Mouse (Mus musculus) midbrain, postnatal 0 days (tissue): ENCODE measurements around the gene BC025920. TPM values are rescaled to one million over a fixed set of nuclear protein-coding genes. Genes with fewer than 3 reads are reported as not detected.

ENCODE experiments used
- ATAC-seq: fragments of 200-750 bp; cut with Nextera tagmentation; 2 replicates; pipeline ENCODE4 v1.8.0; 2017; ENCODE audit warnings: moderate number of reproducible peaks, mild to moderate bottlenecking, moderate TSS enrichment, moderate library complexity; ENCODE audit not compliant: low FRiP score
- DNase-seq: peaks from one replicate; pipeline ENCODE4 v3.0.0-alpha.2; 2015; ENCODE audit warnings: low spot score
- H3K27ac ChIP-seq: fragments of 300-500 bp; sonication (generic); 2 replicates; pipeline ENCODE4 v1.5.1; 2014; ENCODE audit warnings: low read depth, mild to moderate bottlenecking, low read length, mixed read lengths
- H3K27me3 ChIP-seq: fragments of 300-500 bp; sonication (generic); 2 replicates; pipeline ENCODE4 v1.6.1; 2014; ENCODE audit warnings: low read length, control low read depth, mixed read lengths; ENCODE audit not compliant: insufficient read depth
- H3K36me3 ChIP-seq: fragments of 300-500 bp; sonication (generic); 2 replicates; pipeline ENCODE4 v1.6.1; 2014; ENCODE audit warnings: low read length, control low read depth, mixed read lengths; ENCODE audit not compliant: insufficient read depth
- H3K4me1 ChIP-seq: fragments of 300-500 bp; sonication (generic); 2 replicates; pipeline ENCODE4 v1.6.1; 2014; ENCODE audit warnings: mild to moderate bottlenecking, control low read depth, antibody characterized with exemption, low read length, mixed read lengths; ENCODE audit not compliant: insufficient read depth
- H3K4me2 ChIP-seq: fragments of 300-500 bp; sonication (generic); 2 replicates; pipeline ENCODE4 v1.6.1; 2014; ENCODE audit warnings: low read depth, mild to moderate bottlenecking, low read length, mixed read lengths; ENCODE audit not compliant: poor library complexity, severe bottlenecking
- H3K4me3 ChIP-seq: fragments of 300-500 bp; sonication (generic); 2 replicates; pipeline ENCODE4 v1.5.1; 2014; ENCODE audit warnings: low read depth, mild to moderate bottlenecking, low read length, moderate library complexity
- H3K9ac ChIP-seq: fragments of 300-500 bp; sonication (generic); replicated peaks from 2 replicates; pipeline ENCODE4 v1.6.1; 2014; ENCODE audit warnings: mild to moderate bottlenecking, low read length, moderate library complexity, mixed read lengths; ENCODE audit not compliant: poor library complexity, severe bottlenecking
- H3K9me3 ChIP-seq: fragments of 300-500 bp; sonication (generic); 2 replicates; pipeline ENCODE4 v1.6.1; 2016; ENCODE audit warnings: low read length, control low read depth
- CTCF ChIP-seq: IDR thresholded peaks from 2 replicates; pipeline ENCODE4 v1.5.1; 2016; ENCODE audit warnings: antibody characterized with exemption, mild to moderate bottlenecking
- WGBS: fragments of 180-500 bp; shearing (Covaris S2); extraction: QIAGEN DNeasy Blood & Tissue Kit; methylation state at CpG from one replicate; pipeline ENCODE4 v1.1.7; 2014; 5-methylcytosine and 5-hydroxymethylcytosine counted together
- polyA plus RNA-seq: library from polyadenylated mRNA; unstranded; fragments of >200 nt; fragmentation: Nextera tagmentation; extraction: Ambion mirVana; gene quantifications from 2 replicates; pipeline ENCODE4 v1.2.1, GENCODE M21; 2015
- total RNA-seq: library from RNA; depleted of rRNA; stranded (reverse); fragments of >200 nt; gene quantifications from 2 replicates; pipeline ENCODE4 v1.2.3, GENCODE M21; 2014

The BC025920 gene
- total and polyA plus RNA-seq, 2 experiments from 2014 or later: 1.2 to 1.6 TPM

GRCm38 (mm10) chr10:81575208-81575631 is 30.9 kb upstream of the BC025920 start:
- no peak for DNase-seq
- H3K4me3 ChIP-seq: peak overlapping the region; percentile 66
- no peak for TF ChIP-seq CTCF
- H3K36me3 ChIP-seq: no peaks in the 10 kb centered on the region
- peaks cover 15% of the 10 kb centered on the region for H3K27me3 ChIP-seq
- peaks cover 9% of the 10 kb centered on the region for H3K4me1 ChIP-seq
- no peak for ATAC-seq
- H3K9ac ChIP-seq: peak overlapping the region; percentile 58
- 0% methylated on average over 25 of the region's 30 CpGs for WGBS
- H3K27ac ChIP-seq: no peak overlapping the region
- peak overlapping the region; percentile 82 for H3K4me2 ChIP-seq
- H3K9me3 ChIP-seq: no peaks in the 10 kb centered on the region

GRCm38 (mm10) chr10:81575695-81576094 is 30.4 kb upstream of the BC025920 start:
- Histone ChIP-seq H3K4me2 (peak overlapping the region; percentile 82), H3K27me3 (peaks cover 15% of the 10 kb centered on the region), H3K4me3 (peak overlapping the region; percentile 66), H3K4me1 (peaks cover 9% of the 10 kb centered on the region), H3K27ac (no peak overlapping the region), H3K36me3 (no peaks in the 10 kb centered on the region), H3K9ac (peak overlapping the region; percentile 58), H3K9me3 (no peaks in the 10 kb centered on the region)
- DNase-seq (no peak), ATAC-seq (no peak)
- WGBS: 2% methylated on average over 6 of the region's 6 CpGs
- no peak for TF ChIP-seq CTCF

DNA sequence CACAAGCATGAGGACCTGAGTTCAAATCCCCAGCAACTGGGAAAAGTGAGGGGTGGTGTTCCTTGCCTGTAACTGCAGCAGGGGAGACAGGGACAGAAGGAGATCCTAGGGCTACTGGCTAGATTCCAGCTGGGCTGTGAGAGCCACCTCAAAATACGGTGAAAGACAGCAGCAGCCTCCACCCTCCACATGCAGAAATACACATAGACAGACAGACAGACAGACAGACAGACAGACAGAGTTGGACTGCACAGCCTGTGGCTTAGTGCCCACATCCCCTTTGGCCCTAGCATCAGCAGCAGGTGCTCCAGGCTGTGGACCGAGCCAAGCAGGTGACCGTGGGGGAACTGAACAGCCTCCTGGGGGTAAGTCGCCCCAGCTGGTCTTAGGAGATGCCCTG is 26.1 kb upstream of the BC025920 start:
- Histone ChIP-seq H3K9me3 (no peaks in the 10 kb centered on the region), H3K4me1 (0 out of 2 replicates have a peak, but pooled peaks cover 4% of the 10 kb centered on the region), H3K4me3 (no peak overlapping the region), H3K27me3 (peaks cover 15% of the 10 kb centered on the region), H3K36me3 (no peaks in the 10 kb centered on the region), H3K9ac (no peak overlapping the region), H3K4me2 (no peak overlapping the region), H3K27ac (no peak overlapping the region)
- TF ChIP-seq CTCF: no peak
- no peak for DNase-seq
- ATAC-seq: no peak
- 71% methylated on average over 4 of the region's 4 CpGs for WGBS

- Histone ChIP-seq H3K9ac (no peak overlapping the region), H3K9me3 (no peaks in the 10 kb centered on the region), H3K36me3 (no peaks in the 10 kb centered on the region), H3K4me2 (no peak overlapping the region), H3K4me1 (0 out of 2 replicates have a peak, but pooled peaks cover 4% of the 10 kb centered on the region), H3K4me3 (no peak overlapping the region), H3K27me3 (peaks cover 15% of the 10 kb centered on the region), H3K27ac (no peak overlapping the region)
- ATAC-seq: no peak
- WGBS: 66% methylated on average over 25 of the region's 25 CpGs
- no peak for DNase-seq
- TF ChIP-seq CTCF: peak; percentile 50
Observed at GRCm38 (mm10) chr10:81580441-81581070, 25.5 kb upstream of the BC025920 start.

- no peak overlapping the region for H3K4me2 ChIP-seq
- WGBS: 42% methylated on average over 6 of the region's 6 CpGs
- H3K27me3 ChIP-seq: peaks cover 11% of the 10 kb centered on the region; the same call in 1 of the 2 replicates
- DNase-seq (no peak), ATAC-seq (no peak)
- H3K4me3 ChIP-seq: no peak overlapping the region
- H3K36me3 ChIP-seq: peaks cover 10% of the 10 kb centered on the region; the same call in 1 of the 2 replicates
- no peaks in the 10 kb centered on the region for H3K4me1 ChIP-seq
- H3K27ac ChIP-seq: no peak overlapping the region
- no peaks in the 10 kb centered on the region for H3K9me3 ChIP-seq
- no peak overlapping the region for H3K9ac ChIP-seq
- TF ChIP-seq CTCF: no peak
Observed at GRCm38 (mm10) chr10:81583347-81583746, 22.7 kb upstream of the BC025920 start.

GRCm38 (mm10) chr10:81588739-81589138 is 17.3 kb upstream of the BC025920 start:
- ATAC-seq: no peak
- peaks cover 12% of the 10 kb centered on the region; the same call in 1 of the 2 replicates for H3K36me3 ChIP-seq
- peaks cover 10% of the 10 kb centered on the region for H3K27me3 ChIP-seq
- no peaks in the 10 kb centered on the region for H3K4me1 ChIP-seq
- no peak overlapping the region for H3K4me3 ChIP-seq
- 74% methylated on average over 7 of the region's 7 CpGs for WGBS
- no peak overlapping the region for H3K9ac ChIP-seq
- no peaks in the 10 kb centered on the region for H3K9me3 ChIP-seq
- no peak for DNase-seq
- no peak overlapping the region for H3K4me2 ChIP-seq
- no peak for TF ChIP-seq CTCF
- H3K27ac ChIP-seq: no peak overlapping the region
